Mouse (Mus musculus): ENCODE measurements around the gene Gm13698. TPM values are rescaled to one million over a fixed set of nuclear protein-coding genes. Genes with fewer than 3 reads are reported as not detected.
A peak's percentile ranks its signal among the peaks of the same experiment; 100 is the strongest.
"Not testable (repeated sequence)": the region's sequence is repeated elsewhere in the genome, so short reads cannot be mapped to it uniquely, and the experiment has no call there.

The Gm13698 gene
- polyA plus RNA-seq, 1 experiment from 2014 or later: not detected

DNA sequence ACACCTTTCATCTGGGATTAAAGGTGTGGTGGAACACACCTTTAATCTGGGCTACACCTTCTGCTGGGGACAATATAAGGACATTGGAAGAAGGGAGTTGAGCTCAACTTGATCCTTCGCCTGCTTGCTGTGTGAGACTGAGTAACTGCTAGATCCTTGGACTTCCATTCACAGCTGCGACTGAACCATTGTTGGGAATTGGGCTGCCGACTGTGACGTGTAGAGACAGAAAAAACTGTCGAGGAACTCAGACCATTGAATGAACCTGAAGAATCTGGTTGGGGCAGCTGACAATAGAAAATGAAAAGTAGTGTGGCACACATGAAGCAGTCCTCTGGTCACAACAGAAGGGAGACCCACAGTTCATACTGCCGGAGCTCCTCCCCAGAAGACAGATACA lies 28.9 kb downstream of the Gm13698 start, which contains the start of gene Gm13697:
Gene Gm13697 (plus strand): TSS at position 301 of the 400 bp plus-strand sequence.
- H3K4me3 ChIP-seq (ENCODE audit: low read depth, low read length); H3K4me1 ChIP-seq (ENCODE audit: control insufficient read depth, low read depth, low read length); H3K9ac ChIP-seq (ENCODE audit: low read depth, low read length); H3K9me3 ChIP-seq (replicated peaks; ENCODE audit: control insufficient read depth, low read length); H3K4me2 ChIP-seq (ENCODE audit: low read depth, low read length); H3K27ac ChIP-seq (ENCODE audit: low read length); H3K27me3 ChIP-seq (ENCODE audit: control insufficient read depth, insufficient read depth, low read depth, low read length); H3K36me3 ChIP-seq (ENCODE audit: control insufficient read depth, insufficient read depth); ATAC-seq (ENCODE audit: low read depth): not testable (repeated sequence)
- no CpG with 5 or more reads among the region's 6 CpGs for WGBS (ENCODE audit: insufficient replicate concordance)

DNA sequence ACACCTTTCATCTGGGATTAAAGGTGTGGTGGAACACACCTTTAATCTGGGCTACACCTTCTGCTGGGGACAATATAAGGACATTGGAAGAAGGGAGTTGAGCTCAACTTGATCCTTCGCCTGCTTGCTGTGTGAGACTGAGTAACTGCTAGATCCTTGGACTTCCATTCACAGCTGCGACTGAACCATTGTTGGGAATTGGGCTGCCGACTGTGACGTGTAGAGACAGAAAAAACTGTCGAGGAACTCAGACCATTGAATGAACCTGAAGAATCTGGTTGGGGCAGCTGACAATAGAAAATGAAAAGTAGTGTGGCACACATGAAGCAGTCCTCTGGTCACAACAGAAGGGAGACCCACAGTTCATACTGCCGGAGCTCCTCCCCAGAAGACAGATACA lies 34.8 kb downstream of the Gm13698 start, which contains the start of gene Gm13691:
Gene Gm13691 (plus strand): TSS at position 301 of the 400 bp plus-strand sequence.
- H3K4me1 ChIP-seq (ENCODE audit: control insufficient read depth, low read depth, low read length); ATAC-seq (ENCODE audit: low read depth); H3K36me3 ChIP-seq (ENCODE audit: control insufficient read depth, insufficient read depth); H3K4me2 ChIP-seq (ENCODE audit: low read depth, low read length); H3K4me3 ChIP-seq (ENCODE audit: low read depth, low read length); H3K27me3 ChIP-seq (ENCODE audit: control insufficient read depth, insufficient read depth, low read depth, low read length); H3K9ac ChIP-seq (ENCODE audit: low read depth, low read length); H3K27ac ChIP-seq (ENCODE audit: low read length); H3K9me3 ChIP-seq (replicated peaks; ENCODE audit: control insufficient read depth, low read length): not testable (repeated sequence)
- no CpG with 5 or more reads among the region's 6 CpGs for WGBS (ENCODE audit: insufficient replicate concordance)

DNA sequence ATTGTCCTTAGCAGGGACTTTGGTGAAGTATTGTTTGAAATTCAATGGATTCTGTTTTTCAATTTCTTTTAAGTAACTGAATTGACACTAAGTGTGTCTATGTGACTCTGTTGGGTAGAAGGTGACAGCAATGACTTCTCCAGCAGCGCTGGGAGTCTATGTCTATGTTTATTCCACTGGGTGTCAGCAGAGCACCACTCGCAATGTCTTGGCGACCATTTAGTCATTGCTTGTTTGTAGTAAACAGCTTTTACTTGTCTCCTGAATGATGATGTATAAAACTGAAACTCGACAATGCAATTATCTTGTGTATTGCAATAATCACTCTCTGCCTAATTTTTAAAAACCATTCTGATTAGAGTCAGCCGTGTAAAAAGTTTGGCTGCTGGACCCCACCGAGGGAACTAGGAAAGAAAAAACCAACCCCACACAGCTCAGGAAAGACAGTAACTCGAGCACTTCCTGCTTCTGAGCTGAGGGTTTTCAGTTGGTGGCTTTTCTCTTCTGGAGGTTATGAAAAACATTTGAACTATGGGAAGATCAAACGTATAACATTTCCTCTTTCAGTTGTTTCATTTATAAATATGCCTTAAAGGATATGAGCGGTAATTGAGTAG lies 38.3 kb downstream of the Gm13698 start:
- WGBS (ENCODE audit: insufficient replicate concordance): 9% methylated on average over 7 of the region's 9 CpGs

DNA sequence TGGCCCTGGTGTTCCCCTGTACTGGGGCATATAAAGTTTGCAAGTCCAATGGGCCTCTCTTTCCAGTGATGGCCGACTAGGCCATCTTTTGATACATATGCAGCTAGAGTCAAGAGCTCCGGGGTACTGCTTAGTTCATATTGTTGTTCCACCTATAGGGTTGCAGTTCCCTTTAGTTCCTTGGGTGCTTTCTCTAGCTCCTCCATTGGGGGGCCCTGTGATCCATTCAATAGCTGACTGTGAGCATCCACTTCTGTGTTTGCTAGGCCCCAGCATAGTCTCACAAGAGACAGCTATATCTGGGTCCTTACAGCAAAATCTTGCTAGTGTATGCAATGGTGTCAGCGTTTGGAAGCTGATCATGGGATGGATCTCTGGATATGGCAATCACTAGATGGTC lies 39.0 kb downstream of the Gm13698 start:
- H3K9me3 ChIP-seq (replicated peaks; ENCODE audit: control insufficient read depth, low read length); H3K4me3 ChIP-seq (ENCODE audit: low read depth, low read length); H3K36me3 ChIP-seq (ENCODE audit: control insufficient read depth, insufficient read depth); H3K4me2 ChIP-seq (ENCODE audit: low read depth, low read length); H3K27me3 ChIP-seq (ENCODE audit: control insufficient read depth, insufficient read depth, low read depth, low read length); ATAC-seq (ENCODE audit: low read depth); H3K9ac ChIP-seq (ENCODE audit: low read depth, low read length); H3K4me1 ChIP-seq (ENCODE audit: control insufficient read depth, low read depth, low read length); H3K27ac ChIP-seq (ENCODE audit: low read length): not testable (repeated sequence)
- no CpG with 5 or more reads among the region's 3 CpGs for WGBS (ENCODE audit: insufficient replicate concordance)

More for the DNA sequence above, 38.3 kb downstream of the Gm13698 start:
- not testable (repeated sequence) for H3K4me1 ChIP-seq (ENCODE audit: control insufficient read depth, low read depth, low read length); H3K36me3 ChIP-seq (ENCODE audit: control insufficient read depth, insufficient read depth); H3K9ac ChIP-seq (ENCODE audit: low read depth, low read length); H3K27ac ChIP-seq (ENCODE audit: low read length); H3K27me3 ChIP-seq (ENCODE audit: control insufficient read depth, insufficient read depth, low read depth, low read length); H3K9me3 ChIP-seq (replicated peaks; ENCODE audit: control insufficient read depth, low read length)
- peak; percentile 51; the same call in 1 of the 2 replicates for ATAC-seq (ENCODE audit: low read depth)
- Histone ChIP-seq H3K4me2 (ENCODE audit: low read depth, low read length) (peak overlapping the region; percentile 20; the same call in 1 of the 2 replicates), H3K4me3 (ENCODE audit: low read depth, low read length) (0 out of 2 replicates have a peak overlapping the region, but pooled peaks have one; percentile 6)

Other genes starting within 250 kb of the Gm13698 start
- gene Itgav, start 231.3 kb upstream of the Gm13698 start, polyA plus RNA-seq (2015; fragmentation: Nextera tagmentation; extraction: Ambion mirVana): 15.0 and 15.7 TPM in 2 replicates
- gene Fam171b, start 143.1 kb upstream of the Gm13698 start, polyA plus RNA-seq (2015; fragmentation: Nextera tagmentation; extraction: Ambion mirVana): 0.28 and 0.33 TPM in 2 replicates
- gene Zswim2, start 14.5 kb upstream of the Gm13698 start, polyA plus RNA-seq (2015; fragmentation: Nextera tagmentation; extraction: Ambion mirVana): not detected in 2 replicates
- gene Gm13693, start 5.8 kb downstream of the Gm13698 start, polyA plus RNA-seq (2015; fragmentation: Nextera tagmentation; extraction: Ambion mirVana): not detected in 2 replicates
- not detected in 2 replicates for gene Gm13695, start 11.6 kb downstream of the Gm13698 start, polyA plus RNA-seq (2015; fragmentation: Nextera tagmentation; extraction: Ambion mirVana)
- gene Gm13696, start 17.4 kb downstream of the Gm13698 start, polyA plus RNA-seq (2015; fragmentation: Nextera tagmentation; extraction: Ambion mirVana): not detected in 2 replicates
- not detected in 2 replicates for gene Gm13694, start 23.2 kb downstream of the Gm13698 start, polyA plus RNA-seq (2015; fragmentation: Nextera tagmentation; extraction: Ambion mirVana)
- gene Gm13697, start 29.1 kb downstream of the Gm13698 start, polyA plus RNA-seq (2015; fragmentation: Nextera tagmentation; extraction: Ambion mirVana): not detected in 2 replicates
- not detected in 2 replicates for gene Gm13691, start 34.9 kb downstream of the Gm13698 start, polyA plus RNA-seq (2015; fragmentation: Nextera tagmentation; extraction: Ambion mirVana)

Data from liver, embryonic 16.5 days (tissue).